Mouse (Mus musculus) liver, embryonic 12.5 days (tissue): ENCODE measurements at regions not wholly inside any gene's neighbourhood (a gene's known extent, or its start where the extent isn't known, plus 50 kb on each side); places are given as distances from the start of the nearest gene placed in this dataset.

Experiments
- ATAC-seq: fragments of 200-750 bp; cut with Nextera tagmentation; 2 replicates; pipeline ENCODE4 v1.8.0; 2017; ENCODE audit warnings: moderate number of reproducible peaks, mild to moderate bottlenecking, moderate library complexity
- H3K27ac ChIP-seq: fragments of 300-500 bp; sonication (generic); 2 replicates; pipeline ENCODE4 v1.5.1; 2016; ENCODE audit warnings: mild to moderate bottlenecking
- H3K27me3 ChIP-seq: fragments of 300-500 bp; sonication (generic); replicated peaks from 2 replicates; pipeline ENCODE4 v1.6.1; 2016; ENCODE audit warnings: mild to moderate bottlenecking, moderate library complexity
- H3K36me3 ChIP-seq: fragments of 300-500 bp; sonication (generic); 2 replicates; pipeline ENCODE4 v1.6.1; 2016; ENCODE audit warnings: mild to moderate bottlenecking, moderate library complexity
- H3K4me1 ChIP-seq: fragments of 300-500 bp; sonication (generic); 2 replicates; pipeline ENCODE4 v1.6.1; 2016
- H3K4me2 ChIP-seq: fragments of 300-500 bp; sonication (generic); 2 replicates; pipeline ENCODE4 v1.6.1; 2016; ENCODE audit warnings: mild to moderate bottlenecking, moderate library complexity
- H3K4me3 ChIP-seq: fragments of 300-500 bp; sonication (generic); 2 replicates; pipeline ENCODE4 v1.5.1; 2016; ENCODE audit warnings: mild to moderate bottlenecking, moderate library complexity
- H3K9ac ChIP-seq: fragments of 300-500 bp; sonication (generic); 2 replicates; pipeline ENCODE4 v1.6.1; 2016; ENCODE audit warnings: mild to moderate bottlenecking, moderate library complexity
- H3K9me3 ChIP-seq: fragments of 300-500 bp; sonication (generic); replicated peaks from 2 replicates; pipeline ENCODE4 v1.6.1; 2016; ENCODE audit warnings: mild to moderate bottlenecking, moderate library complexity
- WGBS: fragments of 180-500 bp; shearing (Covaris S2); methylation state at CpG from one replicate; pipeline ENCODE4 v1.1.7; 2016; ENCODE audit not compliant: insufficient replicate concordance; 5-methylcytosine and 5-hydroxymethylcytosine counted together

GRCm38 (mm10) chr14:58174512-58174911 is 104.2 kb downstream of the Fgf9 start:
- Histone ChIP-seq H3K36me3 (no peaks in the 10 kb centered on the region), H3K9ac (no peak overlapping the region), H3K4me1 (no peaks in the 10 kb centered on the region), H3K27me3 (no peaks in the 10 kb centered on the region), H3K4me2 (no peak overlapping the region), H3K9me3 (no peaks in the 10 kb centered on the region; the same call in 1 of the 2 replicates), H3K27ac (no peak overlapping the region), H3K4me3 (no peak overlapping the region)
- no peak for ATAC-seq
- WGBS: 71% methylated on average over 6 of the region's 6 CpGs

DNA sequence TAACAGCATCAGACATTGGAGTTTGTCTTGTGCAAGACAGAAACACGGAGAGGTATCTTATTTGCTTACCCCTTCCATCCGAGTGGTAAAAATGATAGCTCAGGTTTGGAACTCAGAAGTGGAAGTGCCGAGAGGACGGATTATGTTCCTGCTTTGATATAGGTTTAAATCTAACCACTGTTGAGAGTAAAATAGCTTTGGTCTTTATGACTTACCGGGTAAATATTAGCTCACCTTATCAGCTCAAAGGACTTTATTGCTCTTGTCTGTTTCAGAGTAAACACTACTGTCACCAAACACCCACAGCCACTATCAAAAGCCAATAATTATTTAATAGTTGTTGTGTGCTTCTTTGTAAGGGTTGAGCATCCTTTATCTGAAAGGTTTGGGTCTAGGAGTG is 98.6 kb downstream of the Fgf9 start:
- H3K9ac ChIP-seq: no peak overlapping the region
- no peaks in the 10 kb centered on the region for H3K4me1 ChIP-seq
- no peak overlapping the region for H3K4me2 ChIP-seq
- H3K36me3 ChIP-seq: no peaks in the 10 kb centered on the region
- H3K27ac ChIP-seq: no peak overlapping the region
- ATAC-seq: no peak
- no peak overlapping the region for H3K4me3 ChIP-seq
- no peaks in the 10 kb centered on the region for H3K9me3 ChIP-seq
- H3K27me3 ChIP-seq: no peaks in the 10 kb centered on the region
- 64% methylated on average over 5 of the region's 5 CpGs for WGBS
